In genomic region chr2:30014326-30014966, GRCm38 (mm10) we compare ENCODE assay signal across 13 mouse cellular contexts. TPM values are rescaled to one million over a fixed set of nuclear protein-coding genes. Genes with fewer than 3 reads are reported as not detected.
DNase-seq lines count a peak whose midpoint lies in the region; ATAC-seq and TF ChIP-seq lines count a peak whose summit lies in the region.
"Had no signal": no experiment of that assay in that cellular context is flagged by ENCODE, and none has a peak within 500 bp of the region (broad histone marks: within the 10 kb centered on the region; RNA-seq: fewer than 3 reads in every experiment).

No protein-coding gene starts in this region.

- no peak overlapping the region for H3K9ac ChIP-seq in lung, embryonic 14.5 days
- H3K9ac ChIP-seq in midbrain, postnatal 0 days (replicated peaks; ENCODE audit: low read length, poor library complexity, severe bottlenecking), result no peak overlapping the region

- no peaks in the 10 kb centered on the region for H3K9me3 ChIP-seq in lung, embryonic 14.5 days (ENCODE audit: low read depth, low read length)
- H3K9me3 ChIP-seq in midbrain, embryonic 10.5 days (replicated peaks), result no peaks in the 10 kb centered on the region
- H3K9me3 ChIP-seq in midbrain, postnatal 0 days (ENCODE audit: low read length), result no peaks in the 10 kb centered on the region
- H3K9me3 ChIP-seq: G1E; megakaryocyte, embryonic 14.5 days had no signal

- peak; percentile 34 to 51 for DNase-seq in cerebellum, adult 18-20 months
- no peak for DNase-seq in cerebellum, postnatal 4 days (ENCODE audit: low spot score in 2 of 2)
- DNase-seq in right cerebral cortex, adult 18-20 months, result peak; percentile 19
- no peak for DNase-seq in right cerebral cortex, postnatal 4 days
- DNase-seq in lung, embryonic 14.5 days, result peak; percentile 15
- no peak for DNase-seq in ovary, postnatal 10 days (ENCODE audit: low spot score)
- no peak for DNase-seq in midbrain, embryonic 10.5 days (ENCODE audit: low spot score)
- no peak for DNase-seq in midbrain, postnatal 0 days (ENCODE audit: low spot score)
- DNase-seq: kidney, postnatal 10 days; thymus, adult 2 months had no signal

- ATAC-seq in lung, embryonic 14.5 days (ENCODE audit: insufficient read depth), result no peak
- ATAC-seq in midbrain, postnatal 0 days (ENCODE audit: low FRiP score), result no peak
- ATAC-seq: hindbrain, postnatal 0 days had no signal

- no peak overlapping the region for H3K4me2 ChIP-seq in lung, embryonic 14.5 days
- no peak overlapping the region for H3K4me2 ChIP-seq in midbrain, postnatal 0 days (ENCODE audit: low read depth, low read length, poor library complexity, severe bottlenecking)

- no peaks in the 10 kb centered on the region for H3K27me3 ChIP-seq in lung, embryonic 14.5 days (ENCODE audit: insufficient read depth, low read length)
- no peaks in the 10 kb centered on the region for H3K27me3 ChIP-seq in midbrain, embryonic 10.5 days (ENCODE audit: low read depth, poor library complexity, severe bottlenecking)
- no peaks in the 10 kb centered on the region for H3K27me3 ChIP-seq in midbrain, postnatal 0 days (ENCODE audit: insufficient read depth, low read length)
- H3K27me3 ChIP-seq: megakaryocyte, embryonic 14.5 days had no signal

- H3K4me1 ChIP-seq in lung, embryonic 14.5 days (ENCODE audit: insufficient read depth), result no peaks in the 10 kb centered on the region
- no peaks in the 10 kb centered on the region for H3K4me1 ChIP-seq in midbrain, embryonic 10.5 days
- no peaks in the 10 kb centered on the region for H3K4me1 ChIP-seq in midbrain, postnatal 0 days (ENCODE audit: insufficient read depth, low read length)
- H3K4me1 ChIP-seq: megakaryocyte, embryonic 14.5 days had no signal

- WGBS in lung, embryonic 14.5 days, result 77% methylated on average over 11 of the region's 11 CpGs
- 93% methylated on average over 11 of the region's 11 CpGs for WGBS in midbrain, embryonic 10.5 days
- WGBS in midbrain, postnatal 0 days, result 87% methylated on average over 11 of the region's 11 CpGs

- no peak overlapping the region for H3K27ac ChIP-seq in lung, embryonic 14.5 days (ENCODE audit: low read depth)
- H3K27ac ChIP-seq in midbrain, embryonic 10.5 days (replicated peaks), result no peak overlapping the region
- H3K27ac ChIP-seq in midbrain, postnatal 0 days (ENCODE audit: low read depth, low read length), result no peak overlapping the region
- H3K27ac ChIP-seq: hindbrain, postnatal 0 days had no signal

- peaks cover 97% of the 10 kb centered on the region for H3K36me3 ChIP-seq in lung, embryonic 14.5 days (ENCODE audit: insufficient read depth)
- H3K36me3 ChIP-seq in midbrain, embryonic 10.5 days, result peaks cover 100% of the 10 kb centered on the region
- peaks cover 83% of the 10 kb centered on the region for H3K36me3 ChIP-seq in midbrain, postnatal 0 days (ENCODE audit: insufficient read depth, low read length)

- no peak for TF ChIP-seq CTCF in lung, embryonic 14.5 days (IDR thresholded peaks at IDR 0.05; ENCODE audit: low read depth)
- TF ChIP-seq CTCF in midbrain, postnatal 0 days (IDR thresholded peaks at IDR 0.05), result no peak

- no peak overlapping the region for H3K4me3 ChIP-seq in lung, embryonic 14.5 days (ENCODE audit: low read depth, low read length)
- no peak overlapping the region for H3K4me3 ChIP-seq in midbrain, embryonic 10.5 days
- H3K4me3 ChIP-seq in midbrain, postnatal 0 days (ENCODE audit: low read depth, low read length), result no peak overlapping the region
- H3K4me3 ChIP-seq: megakaryocyte, embryonic 14.5 days had no signal

RNA-seq across cellular contexts. Expression of gene Wdr34, which starts 34.2 kb away (rescaled TPM):
- polyA plus RNA-seq in lung, embryonic 14.5 days (2014; fragmentation: Nextera tagmentation; extraction: Ambion mirVana), result 27.7 and 28.5 TPM in 2 replicates
- polyA plus RNA-seq in midbrain, embryonic 10.5 days (2016; fragmentation: Nextera tagmentation; extraction: Ambion mirVana), result 26.6 and 30.5 TPM in 2 replicates
- 87.3 and 96.1 TPM in 2 replicates for total RNA-seq in midbrain, postnatal 0 days (2014; rRNA removed)
- 76.2 and 82.7 TPM in 2 replicates for polyA plus RNA-seq in midbrain, postnatal 0 days (2015; fragmentation: Nextera tagmentation; extraction: Ambion mirVana)

RNA-seq across cellular contexts. Expression of gene Set, which starts 42.7 kb away (rescaled TPM):
- polyA plus RNA-seq in lung, embryonic 14.5 days (2014; fragmentation: Nextera tagmentation; extraction: Ambion mirVana), result 564 and 591 TPM in 2 replicates
- 777 and 858 TPM in 2 replicates for polyA plus RNA-seq in midbrain, embryonic 10.5 days (2016; fragmentation: Nextera tagmentation; extraction: Ambion mirVana)
- 190 and 269 TPM in 2 replicates for total RNA-seq in midbrain, postnatal 0 days (2014; rRNA removed)
- 302 and 345 TPM in 2 replicates for polyA plus RNA-seq in midbrain, postnatal 0 days (2015; fragmentation: Nextera tagmentation; extraction: Ambion mirVana)

RNA-seq across cellular contexts. Expression of gene Sptan1, which starts 49.1 kb away (rescaled TPM):
- polyA plus RNA-seq in lung, embryonic 14.5 days (2014; fragmentation: Nextera tagmentation; extraction: Ambion mirVana), result 149 and 154 TPM in 2 replicates
- 91.7 and 116 TPM in 2 replicates for polyA plus RNA-seq in midbrain, embryonic 10.5 days (2016; fragmentation: Nextera tagmentation; extraction: Ambion mirVana)
- 796 and 822 TPM in 2 replicates for total RNA-seq in midbrain, postnatal 0 days (2014; rRNA removed)
- 193 and 200 TPM in 2 replicates for polyA plus RNA-seq in midbrain, postnatal 0 days (2015; fragmentation: Nextera tagmentation; extraction: Ambion mirVana)

Comparison
In these comparisons a context has a peak if more than half of its experiments do, and no peak if none do; other contexts are left out.
1. DNase-seq: peak in cerebellum, adult 18-20 months (2 of 2), right cerebral cortex, adult 18-20 months (single experiment) and lung, embryonic 14.5 days (single experiment); none in cerebellum, postnatal 4 days (0 of 2), right cerebral cortex, postnatal 4 days (single experiment), ovary, postnatal 10 days (single experiment), midbrain, embryonic 10.5 days (single experiment) and midbrain, postnatal 0 days (single experiment).